ENCODE assay signal across 14 mouse cellular contexts in genomic region chr11:117798160-117798541, GRCm38 (mm10). TPM values are rescaled to one million over a fixed set of nuclear protein-coding genes. Genes with fewer than 3 reads are reported as not detected.
DNase-seq lines count a peak whose midpoint lies in the region; ATAC-seq and TF ChIP-seq lines count a peak whose summit lies in the region.
"Had no signal": no experiment of that assay in that cellular context is flagged by ENCODE, and none has a peak within 500 bp of the region (broad histone marks: within the 10 kb centered on the region; RNA-seq: fewer than 3 reads in every experiment).

No protein-coding gene starts in this region.

- H3K4me1 ChIP-seq in heart, embryonic 10.5 days = peaks cover 37% of the 10 kb centered on the region
- H3K4me1 ChIP-seq in stomach, embryonic 15.5 days = peaks cover 11% of the 10 kb centered on the region
- no peaks in the 10 kb centered on the region for H3K4me1 ChIP-seq in stomach, postnatal 0 days (replicated peaks; ENCODE audit: control insufficient read depth, insufficient read depth)
- peaks cover 65% of the 10 kb centered on the region for H3K4me1 ChIP-seq in liver, embryonic 16.5 days (ENCODE audit: control insufficient read depth, low read depth, low read length)
- no peaks in the 10 kb centered on the region; the same call in 1 of the 2 replicates for H3K4me1 ChIP-seq in hindbrain, embryonic 13.5 days (replicated peaks)
- H3K4me1 ChIP-seq: neural tube, embryonic 13.5 days had no signal

- 14% methylated on average over 2 of the region's 2 CpGs for WGBS in heart, embryonic 10.5 days
- 32% methylated on average over 2 of the region's 2 CpGs for WGBS in stomach, embryonic 15.5 days
- WGBS in stomach, postnatal 0 days = 37% methylated on average over 2 of the region's 2 CpGs
- 5% methylated on average over 2 of the region's 2 CpGs for whole genome bisulfite sequencing in liver, embryonic 16.5 days (ENCODE audit: insufficient replicate concordance)
- WGBS in hindbrain, embryonic 13.5 days = 45% methylated on average over 2 of the region's 2 CpGs

- no peaks in the 10 kb centered on the region for H3K36me3 ChIP-seq in heart, embryonic 10.5 days
- H3K36me3 ChIP-seq in stomach, embryonic 15.5 days = no peaks in the 10 kb centered on the region
- H3K36me3 ChIP-seq in stomach, postnatal 0 days (ENCODE audit: control insufficient read depth, insufficient read depth, low read length) = no peaks in the 10 kb centered on the region
- H3K36me3 ChIP-seq in liver, embryonic 16.5 days (ENCODE audit: control insufficient read depth, insufficient read depth) = peaks cover 16% of the 10 kb centered on the region
- H3K36me3 ChIP-seq in hindbrain, embryonic 13.5 days = no peaks in the 10 kb centered on the region
- H3K36me3 ChIP-seq: neural tube, embryonic 13.5 days had no signal

- TF ChIP-seq EP300 in stomach, postnatal 0 days (optimal IDR thresholded peaks at IDR 0.05) = no peak

- peaks cover 5% of the 10 kb centered on the region; the same call in 1 of the 2 replicates for H3K27me3 ChIP-seq in heart, embryonic 10.5 days (ENCODE audit: insufficient read depth, poor library complexity, severe bottlenecking)
- no peaks in the 10 kb centered on the region for H3K27me3 ChIP-seq in stomach, embryonic 15.5 days (replicated peaks)
- H3K27me3 ChIP-seq in stomach, postnatal 0 days (ENCODE audit: control insufficient read depth, insufficient read depth, low read length) = no peaks in the 10 kb centered on the region
- H3K27me3 ChIP-seq in liver, embryonic 16.5 days (ENCODE audit: control insufficient read depth, insufficient read depth, low read depth, low read length) = no peaks in the 10 kb centered on the region
- peaks cover 2% of the 10 kb centered on the region; the same call in 1 of the 2 replicates for H3K27me3 ChIP-seq in hindbrain, embryonic 13.5 days

- H3K4me2 ChIP-seq in stomach, embryonic 15.5 days = no peak overlapping the region
- no peak overlapping the region for H3K4me2 ChIP-seq in stomach, postnatal 0 days (replicated peaks; ENCODE audit: low read depth)
- peak overlapping the region; percentile 71 for H3K4me2 ChIP-seq in liver, embryonic 16.5 days (ENCODE audit: low read depth, low read length)
- no peak overlapping the region for H3K4me2 ChIP-seq in hindbrain, embryonic 13.5 days
- H3K4me2 ChIP-seq: neural tube, embryonic 13.5 days had no signal

- DNase-seq in heart, embryonic 10.5 days (ENCODE audit: low spot score) = peak; percentile 85
- DNase-seq in heart, adult 8-10 months (ENCODE audit: low spot score) = no peak
- no peak for DNase-seq in stomach, postnatal 0 days (ENCODE audit: low spot score)
- DNase-seq in thymus, postnatal 4 days = peak; percentile 42
- no peak for DNase-seq in cerebellum, adult 9-11 months
- DNase-seq: cerebellum, adult 18-20 months; heart, adult 11 months had no signal

- ATAC-seq in stomach, embryonic 15.5 days (ENCODE audit: insufficient read depth, low FRiP score, low read depth) = peak; percentile 59; the same call in 1 of the 2 replicates
- ATAC-seq in stomach, postnatal 0 days (ENCODE audit: low FRiP score, low TSS enrichment) = no peak
- peak; percentile 60 for ATAC-seq in liver, embryonic 16.5 days (ENCODE audit: low read depth)
- no peak for ATAC-seq in hindbrain, embryonic 13.5 days (ENCODE audit: low FRiP score)

- H3K27ac ChIP-seq in heart, embryonic 10.5 days = peak overlapping the region; percentile 74
- H3K27ac ChIP-seq in stomach, embryonic 15.5 days = no peak overlapping the region
- no peak overlapping the region for H3K27ac ChIP-seq in stomach, postnatal 0 days (replicated peaks)
- H3K27ac ChIP-seq in liver, embryonic 16.5 days (ENCODE audit: low read length) = peak overlapping the region; percentile 98
- H3K27ac ChIP-seq in hindbrain, embryonic 13.5 days = no peak overlapping the region
- H3K27ac ChIP-seq: neural tube, embryonic 13.5 days had no signal

- H3K9ac ChIP-seq in stomach, embryonic 15.5 days = no peak overlapping the region
- no peak overlapping the region for H3K9ac ChIP-seq in stomach, postnatal 0 days (ENCODE audit: low read length)
- peak overlapping the region; percentile 92 for H3K9ac ChIP-seq in liver, embryonic 16.5 days (ENCODE audit: low read depth, low read length)
- H3K9ac ChIP-seq in hindbrain, embryonic 13.5 days = no peak overlapping the region
- H3K9ac ChIP-seq: neural tube, embryonic 13.5 days had no signal

- no peak for TF ChIP-seq CTCF in stomach, postnatal 0 days (IDR thresholded peaks at IDR 0.05; ENCODE audit: low read depth)

- peak overlapping the region; percentile 37 for H3K4me3 ChIP-seq in heart, embryonic 10.5 days
- 0 out of 2 replicates have a peak overlapping the region, but pooled peaks have one; percentile 5 for H3K4me3 ChIP-seq in stomach, embryonic 15.5 days (replicated peaks)
- H3K4me3 ChIP-seq in stomach, postnatal 0 days (ENCODE audit: low read depth, low read length) = no peak overlapping the region
- peak overlapping the region; percentile 85 for H3K4me3 ChIP-seq in liver, embryonic 16.5 days (ENCODE audit: low read depth, low read length)
- H3K4me3 ChIP-seq in hindbrain, embryonic 13.5 days = no peak overlapping the region
- H3K4me3 ChIP-seq: neural tube, embryonic 13.5 days had no signal

- H3K9me3 ChIP-seq in heart, embryonic 10.5 days = no peaks in the 10 kb centered on the region
- H3K9me3 ChIP-seq in stomach, embryonic 15.5 days = no peaks in the 10 kb centered on the region
- H3K9me3 ChIP-seq in stomach, postnatal 0 days (ENCODE audit: control insufficient read depth, low read length) = no peaks in the 10 kb centered on the region
- H3K9me3 ChIP-seq in liver, embryonic 16.5 days (replicated peaks; ENCODE audit: control insufficient read depth, low read length) = no peaks in the 10 kb centered on the region
- no peaks in the 10 kb centered on the region for H3K9me3 ChIP-seq in hindbrain, embryonic 13.5 days
- H3K9me3 ChIP-seq: neural tube, embryonic 13.5 days had no signal

RNA-seq across cellular contexts. Expression of gene 6030468B19Rik, which starts 0.7 kb away (rescaled TPM):
- 4.3 and 4.8 TPM in 2 replicates for polyA plus RNA-seq in heart, embryonic 10.5 days (2016; fragmentation: Nextera tagmentation; extraction: Ambion mirVana)
- not detected for total RNA-seq in heart, adult 8-10 months (2022)
- polyA plus RNA-seq in stomach, embryonic 15.5 days (2015; fragmentation: Nextera tagmentation; extraction: Ambion mirVana) = 2.0 and 7.2 TPM in 2 replicates
- polyA plus RNA-seq in stomach, postnatal 0 days (2015; fragmentation: Nextera tagmentation; extraction: Ambion mirVana) = 0.12 TPM in 1 of 2 replicates, not detected in the other
- 74.2 and 77.0 TPM in 2 replicates for polyA plus RNA-seq in liver, embryonic 16.5 days (2015; fragmentation: Nextera tagmentation; extraction: Ambion mirVana)
- polyA plus RNA-seq in hindbrain, embryonic 13.5 days (2015; fragmentation: Nextera tagmentation; extraction: Ambion mirVana) = not detected in 2 replicates
- total RNA-seq: liver, adult 2 months had no signal
- polyA plus RNA-seq: C2C12; liver, adult 2 months had no signal

RNA-seq across cellular contexts. Expression of gene Gm20708, which starts 11.3 kb away (rescaled TPM):
- polyA plus RNA-seq in heart, embryonic 10.5 days (2016; fragmentation: Nextera tagmentation; extraction: Ambion mirVana) = 1.1 TPM in 2 replicates
- total RNA-seq in heart, adult 8-10 months (2022) = 1 to 10 TPM in 2 of 4 experiments, under 1 TPM in 1, not detected in 1; 0.63 to 1.3 (median 1.2) TPM
- polyA plus RNA-seq in stomach, embryonic 15.5 days (2015; fragmentation: Nextera tagmentation; extraction: Ambion mirVana) = 0.53 and 1.3 TPM in 2 replicates
- polyA plus RNA-seq in stomach, postnatal 0 days (2015; fragmentation: Nextera tagmentation; extraction: Ambion mirVana) = 0.18 and 0.24 TPM in 2 replicates
- polyA plus RNA-seq in liver, embryonic 16.5 days (2015; fragmentation: Nextera tagmentation; extraction: Ambion mirVana) = 0.38 and 0.64 TPM in 2 replicates
- 0.70 and 0.74 TPM in 2 replicates for polyA plus RNA-seq in hindbrain, embryonic 13.5 days (2015; fragmentation: Nextera tagmentation; extraction: Ambion mirVana)
- polyA plus RNA-seq: large intestine, adult 2 months had no signal

RNA-seq across cellular contexts. Expression of gene Syngr2, which starts 11.3 kb away (rescaled TPM):
- 68.1 and 76.3 TPM in 2 replicates for polyA plus RNA-seq in heart, embryonic 10.5 days (2016; fragmentation: Nextera tagmentation; extraction: Ambion mirVana)
- total RNA-seq in heart, adult 8-10 months (2022) = 100 to 1,000 TPM; 123 to 137 (median 131) TPM
- polyA plus RNA-seq in stomach, embryonic 15.5 days (2015; fragmentation: Nextera tagmentation; extraction: Ambion mirVana) = 132 and 137 TPM in 2 replicates
- polyA plus RNA-seq in stomach, postnatal 0 days (2015; fragmentation: Nextera tagmentation; extraction: Ambion mirVana) = 165 and 183 TPM in 2 replicates
- 48.6 and 55.5 TPM in 2 replicates for polyA plus RNA-seq in liver, embryonic 16.5 days (2015; fragmentation: Nextera tagmentation; extraction: Ambion mirVana)
- 14.6 and 16.5 TPM in 2 replicates for polyA plus RNA-seq in hindbrain, embryonic 13.5 days (2015; fragmentation: Nextera tagmentation; extraction: Ambion mirVana)

RNA-seq across cellular contexts. Expression of gene Tmc6, which starts 16.2 kb away (rescaled TPM):
- 30.6 and 33.3 TPM in 2 replicates for polyA plus RNA-seq in heart, embryonic 10.5 days (2016; fragmentation: Nextera tagmentation; extraction: Ambion mirVana)
- total RNA-seq in heart, adult 8-10 months (2022) = 10 to 100 TPM; 11.7 to 14.6 (median 12.8) TPM
- 28.3 and 29.4 TPM in 2 replicates for polyA plus RNA-seq in stomach, embryonic 15.5 days (2015; fragmentation: Nextera tagmentation; extraction: Ambion mirVana)
- polyA plus RNA-seq in stomach, postnatal 0 days (2015; fragmentation: Nextera tagmentation; extraction: Ambion mirVana) = 21.0 and 24.1 TPM in 2 replicates
- 45.6 and 46.2 TPM in 2 replicates for polyA plus RNA-seq in liver, embryonic 16.5 days (2015; fragmentation: Nextera tagmentation; extraction: Ambion mirVana)
- polyA plus RNA-seq in hindbrain, embryonic 13.5 days (2015; fragmentation: Nextera tagmentation; extraction: Ambion mirVana) = 5.3 TPM in 2 replicates

RNA-seq across cellular contexts. Expression of gene Tmc8, which starts 16.3 kb away (rescaled TPM):
- 3.7 and 3.9 TPM in 2 replicates for polyA plus RNA-seq in heart, embryonic 10.5 days (2016; fragmentation: Nextera tagmentation; extraction: Ambion mirVana)
- total RNA-seq in heart, adult 8-10 months (2022) = 1 to 10 TPM; 2.3 to 4.4 (median 3.6) TPM
- 4.1 and 5.4 TPM in 2 replicates for polyA plus RNA-seq in stomach, embryonic 15.5 days (2015; fragmentation: Nextera tagmentation; extraction: Ambion mirVana)
- 8.9 and 10.0 TPM in 2 replicates for polyA plus RNA-seq in stomach, postnatal 0 days (2015; fragmentation: Nextera tagmentation; extraction: Ambion mirVana)
- 16.0 and 16.3 TPM in 2 replicates for polyA plus RNA-seq in liver, embryonic 16.5 days (2015; fragmentation: Nextera tagmentation; extraction: Ambion mirVana)
- 0.75 and 1.5 TPM in 2 replicates for polyA plus RNA-seq in hindbrain, embryonic 13.5 days (2015; fragmentation: Nextera tagmentation; extraction: Ambion mirVana)

Comparison
In these comparisons a context has a peak if more than half of its experiments do, and no peak if none do; other contexts are left out.
1. DNase-seq: peak in heart, embryonic 10.5 days (single experiment) and thymus, postnatal 4 days (single experiment); none in heart, adult 8-10 months (single experiment), stomach, postnatal 0 days (single experiment) and cerebellum, adult 9-11 months (single experiment).
2. H3K4me3 ChIP-seq: peak in heart, embryonic 10.5 days (single experiment), stomach, embryonic 15.5 days (single experiment) and liver, embryonic 16.5 days (single experiment); none in stomach, postnatal 0 days (single experiment) and hindbrain, embryonic 13.5 days (single experiment).
3. ATAC-seq: peak in stomach, embryonic 15.5 days (single experiment) and liver, embryonic 16.5 days (single experiment); none in stomach, postnatal 0 days (single experiment) and hindbrain, embryonic 13.5 days (single experiment).
4. H3K27ac ChIP-seq: peak in heart, embryonic 10.5 days (single experiment) and liver, embryonic 16.5 days (single experiment); none in stomach, embryonic 15.5 days (single experiment), stomach, postnatal 0 days (single experiment) and hindbrain, embryonic 13.5 days (single experiment).